Mouse (Mus musculus) cerebellum, adult 9-10 months (tissue): ENCODE results near the gene Cd63.

Source experiments
- DNase-seq: peaks from one replicate; pipeline ENCODE4 v3.0.0; 2022

Gene Cd63

GRCm38 (mm10) chr10:128931441-128931840 lies 30.7 kb downstream of the Cd63 start:
- peak; percentile 13 for DNase-seq

- DNase-seq = peak; percentile 48
Measured at GRCm38 (mm10) chr10:128933574-128933973, 32.8 kb downstream of the Cd63 start, which contains the start of gene Itga7. TSS of gene Itga7 (plus strand) at chr10:128933818.

- peak; percentile 63 for DNase-seq
Measured at GRCm38 (mm10) chr10:128933976-128934721, 33.4 kb downstream of the Cd63 start.

GRCm38 (mm10) chr10:128934997-128935787 lies 34.4 kb downstream of the Cd63 start:
- peak; percentile 54 for DNase-seq

- DNase-seq = peak; percentile 62
Measured at GRCm38 (mm10) chr10:128935826-128936440, 35.1 kb downstream of the Cd63 start.

GRCm38 (mm10) chr10:128937756-128938390 lies 37.1 kb downstream of the Cd63 start:
- DNase-seq = peak; percentile 60

GRCm38 (mm10) chr10:128938457-128938856 lies 37.7 kb downstream of the Cd63 start:
- DNase-seq = peak; percentile 96

- no peak for DNase-seq
Measured at GRCm38 (mm10) chr10:128938974-128939373, 38.2 kb downstream of the Cd63 start.

GRCm38 (mm10) chr10:128940475-128941061 lies 39.8 kb downstream of the Cd63 start:
- no peak for DNase-seq

GRCm38 (mm10) chr10:128945675-128946074 lies 44.9 kb downstream of the Cd63 start:
- DNase-seq = peak; percentile 67

- no peak for DNase-seq
Measured at GRCm38 (mm10) chr10:128947496-128947895, 46.7 kb downstream of the Cd63 start.

- no peak for DNase-seq
Measured at GRCm38 (mm10) chr10:128950208-128950887, 49.6 kb downstream of the Cd63 start.

- no peak for DNase-seq
Measured at GRCm38 (mm10) chr10:128958340-128958739, 57.6 kb downstream of the Cd63 start.

- DNase-seq = no peak
Measured at GRCm38 (mm10) chr10:128960142-128960541, 59.4 kb downstream of the Cd63 start.

GRCm38 (mm10) chr10:128960590-128961584 lies 60.1 kb downstream of the Cd63 start, which contains the start of gene Mettl7b:
TSS of gene Mettl7b (minus strand) at chr10:128960988.
- no peak for DNase-seq
